In genomic region chr4:140812609-140813008, GRCm38 (mm10) we compare ENCODE assay signal across 10 mouse cellular contexts. TPM values are rescaled to one million over a fixed set of nuclear protein-coding genes. Genes with fewer than 3 reads are reported as not detected.
DNase-seq lines count a peak whose midpoint lies in the region; ATAC-seq lines count a peak whose summit lies in the region.
"Had no signal": no experiment of that assay in that cellular context is flagged by ENCODE, and none has a peak within 500 bp of the region (broad histone marks: within the 10 kb centered on the region; RNA-seq: fewer than 3 reads in every experiment).

No protein-coding gene starts in this region.

- ATAC-seq in heart, embryonic 11.5 days (replicated peaks; ENCODE audit: insufficient number of reproducible peaks, low FRiP score, low TSS enrichment), result no peak
- no peak for ATAC-seq in limb, embryonic 12.5 days (ENCODE audit: insufficient number of reproducible peaks, insufficient read depth, low FRiP score, low TSS enrichment, low read depth)
- ATAC-seq in frontal cortex, adult (ENCODE audit: low TSS enrichment), result no peak

- peaks cover 54% of the 10 kb centered on the region for H3K4me1 ChIP-seq in heart, embryonic 11.5 days (ENCODE audit: control insufficient read depth, insufficient read depth, low read length)
- peaks cover 46% of the 10 kb centered on the region for H3K4me1 ChIP-seq in limb, embryonic 12.5 days (replicated peaks)
- peaks cover 48% of the 10 kb centered on the region for H3K4me1 ChIP-seq in hindbrain, embryonic 10.5 days (replicated peaks)

- no peak overlapping the region for H3K4me3 ChIP-seq in heart, embryonic 11.5 days (ENCODE audit: low read depth, low read length)
- no peak overlapping the region for H3K4me3 ChIP-seq in limb, embryonic 12.5 days (replicated peaks)
- H3K4me3 ChIP-seq in hindbrain, embryonic 10.5 days, result no peak overlapping the region
- H3K4me3 ChIP-seq: hindbrain, embryonic 13.5 days had no signal

- DNase-seq in heart, postnatal 25 days (ENCODE audit: low spot score), result no peak
- peak; percentile 62 for DNase-seq in MEL-GATA-1-ER (ENCODE audit: extremely low read depth, low read depth)
- DNase-seq in heart, postnatal 14 days, result peak; percentile 23 to 43
- no peak for DNase-seq in right cerebral cortex, postnatal 36 days (ENCODE audit: low spot score in 2 of 2)
- DNase-seq in hindbrain, embryonic 10.5 days (ENCODE audit: low spot score), result no peak

- 0 out of 2 replicates have a peak overlapping the region, but pooled peaks have one; percentile 38 for H3K27ac ChIP-seq in heart, embryonic 11.5 days (ENCODE audit: low read depth, low read length)
- H3K27ac ChIP-seq in limb, embryonic 12.5 days, result peak overlapping the region; percentile 88
- H3K27ac ChIP-seq in hindbrain, embryonic 10.5 days, result no peak overlapping the region
- H3K27ac ChIP-seq: hindbrain, embryonic 13.5 days had no signal

- 0 out of 2 replicates have a peak, but pooled peaks cover 3% of the 10 kb centered on the region for H3K27me3 ChIP-seq in heart, embryonic 11.5 days (ENCODE audit: control insufficient read depth, insufficient read depth, low read length)
- no peaks in the 10 kb centered on the region; the same call in 1 of the 2 replicates for H3K27me3 ChIP-seq in limb, embryonic 12.5 days
- H3K27me3 ChIP-seq in hindbrain, embryonic 10.5 days (ENCODE audit: insufficient read depth, poor library complexity, severe bottlenecking), result peaks cover 35% of the 10 kb centered on the region

- intact Hi-C loops in heart, postnatal 25 days (cut with DNase I), result loop anchor here (10.0 kb wide), 1 partner anchor 142 kb away; no protein-coding TSS in a partner anchor
- intact Hi-C loops in heart, postnatal 14 days (cut with DNase I), result loop anchor here (5.0 kb wide), 1 partner anchor 145 kb away; no protein-coding TSS in a partner anchor

- no peaks in the 10 kb centered on the region for H3K9me3 ChIP-seq in heart, embryonic 11.5 days (replicated peaks; ENCODE audit: control insufficient read depth, low read length)
- no peaks in the 10 kb centered on the region for H3K9me3 ChIP-seq in limb, embryonic 12.5 days
- no peaks in the 10 kb centered on the region for H3K9me3 ChIP-seq in hindbrain, embryonic 10.5 days
- H3K9me3 ChIP-seq: G1E; hindbrain, embryonic 13.5 days had no signal

- no peaks in the 10 kb centered on the region for H3K36me3 ChIP-seq in heart, embryonic 11.5 days (ENCODE audit: control insufficient read depth, insufficient read depth, low read length)
- no peaks in the 10 kb centered on the region for H3K36me3 ChIP-seq in limb, embryonic 12.5 days
- no peaks in the 10 kb centered on the region for H3K36me3 ChIP-seq in hindbrain, embryonic 10.5 days
- H3K36me3 ChIP-seq: G1E; hindbrain, embryonic 13.5 days had no signal

- H3K9ac ChIP-seq in heart, embryonic 11.5 days (ENCODE audit: low read depth, low read length), result no peak overlapping the region
- no peak overlapping the region for H3K9ac ChIP-seq in limb, embryonic 12.5 days (replicated peaks)
- H3K9ac ChIP-seq: hindbrain, embryonic 13.5 days had no signal

- H3K4me2 ChIP-seq in heart, embryonic 11.5 days, result peak overlapping the region; percentile 49
- H3K4me2 ChIP-seq in limb, embryonic 12.5 days, result 0 out of 2 replicates have a peak overlapping the region, but pooled peaks have one; percentile 77
- H3K4me2 ChIP-seq: hindbrain, embryonic 13.5 days had no signal

- WGBS in heart, embryonic 11.5 days (ENCODE audit: insufficient replicate concordance), result 11% methylated on average over 14 of the region's 14 CpGs
- WGBS in limb, embryonic 12.5 days, result 21% methylated on average over 9 of the region's 14 CpGs
- 43% methylated on average over 14 of the region's 14 CpGs for WGBS in hindbrain, embryonic 10.5 days

RNA-seq across cellular contexts. Expression of gene Padi3, which starts 2.2 kb away (rescaled TPM):
- polyA plus RNA-seq in heart, embryonic 11.5 days (2014; fragmentation: Nextera tagmentation; extraction: Ambion mirVana), result 0.39 and 0.63 TPM in 2 replicates
- total RNA-seq in heart, postnatal 25 days (2021), result under 1 TPM in 1 of 2 experiments, not detected in 1; 0.20 TPM
- under 1 TPM; 0.07 to 0.17 TPM for total RNA-seq in heart, postnatal 14 days (2021)
- polyA plus RNA-seq in limb, embryonic 12.5 days (2016; fragmentation: Nextera tagmentation; extraction: Ambion mirVana), result 0.28 and 0.37 TPM in 2 replicates
- 0.08 and 0.10 TPM in 2 replicates for polyA plus RNA-seq in hindbrain, embryonic 10.5 days (2016; fragmentation: Nextera tagmentation; extraction: Ambion mirVana)
- polyA plus RNA-seq: hindbrain, embryonic 13.5 days had no signal

RNA-seq across cellular contexts. Expression of gene Padi1, which starts 33.0 kb away (rescaled TPM):
- 0.19 and 0.24 TPM in 2 replicates for polyA plus RNA-seq in heart, embryonic 11.5 days (2014; fragmentation: Nextera tagmentation; extraction: Ambion mirVana)
- not detected for total RNA-seq in heart, postnatal 25 days (2021)
- total RNA-seq in heart, postnatal 14 days (2021), result not detected
- 0.38 and 0.39 TPM in 2 replicates for polyA plus RNA-seq in limb, embryonic 12.5 days (2016; fragmentation: Nextera tagmentation; extraction: Ambion mirVana)
- polyA plus RNA-seq in hindbrain, embryonic 10.5 days (2016; fragmentation: Nextera tagmentation; extraction: Ambion mirVana), result 0.07 TPM in 2 replicates
- polyA plus RNA-seq: hindbrain, embryonic 13.5 days had no signal

RNA-seq across cellular contexts. Expression of gene Padi4, which starts 38.6 kb away (rescaled TPM):
- 1.9 and 2.4 TPM in 2 replicates for polyA plus RNA-seq in heart, embryonic 11.5 days (2014; fragmentation: Nextera tagmentation; extraction: Ambion mirVana)
- total RNA-seq in heart, postnatal 25 days (2021), result under 1 TPM; 0.73 to 0.98 TPM
- under 1 TPM; 0.74 to 0.78 TPM for total RNA-seq in heart, postnatal 14 days (2021)
- not detected in 2 replicates for polyA plus RNA-seq in limb, embryonic 12.5 days (2016; fragmentation: Nextera tagmentation; extraction: Ambion mirVana)
- polyA plus RNA-seq in hindbrain, embryonic 10.5 days (2016; fragmentation: Nextera tagmentation; extraction: Ambion mirVana), result 0.35 and 0.51 TPM in 2 replicates
- total RNA-seq: G1E had no signal

Comparison
In these comparisons a context has a peak if more than half of its experiments do, and no peak if none do; other contexts are left out.
1. DNase-seq: peak in MEL-GATA-1-ER (single experiment) and heart, postnatal 14 days (2 of 2); none in heart, postnatal 25 days (single experiment), right cerebral cortex, postnatal 36 days (0 of 2) and hindbrain, embryonic 10.5 days (single experiment).